Mouse (Mus musculus) hindbrain, embryonic 16.5 days (tissue): ENCODE measurements around the gene Hsf5. TPM values are rescaled to one million over a fixed set of nuclear protein-coding genes. Genes with fewer than 3 reads are reported as not detected.

Experiments used
- ATAC-seq: fragments of 200-750 bp; cut with Nextera tagmentation; 2 replicates; pipeline ENCODE4 v1.8.0; 2017; ENCODE audit warnings: moderate TSS enrichment, moderate library complexity
- H3K27ac ChIP-seq: fragments of 300-500 bp; sonication (generic); 2 replicates; pipeline ENCODE4 v1.5.1; 2014; ENCODE audit warnings: low read depth, mild to moderate bottlenecking, control low read depth, low read length, moderate library complexity
- H3K27me3 ChIP-seq: fragments of 300-500 bp; sonication (generic); replicated peaks from 2 replicates; pipeline ENCODE4 v1.6.1; 2014; ENCODE audit warnings: low read length; ENCODE audit not compliant: control insufficient read depth, insufficient read depth
- H3K36me3 ChIP-seq: fragments of 300-500 bp; sonication (generic); 2 replicates; pipeline ENCODE4 v1.6.1; 2014; ENCODE audit warnings: mild to moderate bottlenecking, low read length, moderate library complexity, mixed read lengths; ENCODE audit not compliant: control insufficient read depth, insufficient read depth
- H3K4me1 ChIP-seq: fragments of 300-500 bp; sonication (generic); 2 replicates; pipeline ENCODE4 v1.6.1; 2014; ENCODE audit warnings: low read depth, low read length; ENCODE audit not compliant: control insufficient read depth, insufficient read depth
- H3K4me2 ChIP-seq: fragments of 300-500 bp; sonication (generic); 2 replicates; pipeline ENCODE4 v1.6.1; 2014; ENCODE audit warnings: mild to moderate bottlenecking, low read length, control low read depth, moderate library complexity
- H3K4me3 ChIP-seq: fragments of 300-500 bp; sonication (generic); 2 replicates; pipeline ENCODE4 v1.5.1; 2014; ENCODE audit warnings: mild to moderate bottlenecking, low read length, control low read depth, moderate library complexity
- H3K9ac ChIP-seq: fragments of 300-500 bp; sonication (generic); 2 replicates; pipeline ENCODE4 v1.6.1; 2014; ENCODE audit warnings: low read depth, mild to moderate bottlenecking, control low read depth, low read length, moderate library complexity
- H3K9me3 ChIP-seq: fragments of 300-500 bp; sonication (generic); 2 replicates; pipeline ENCODE4 v1.6.1; 2014; ENCODE audit warnings: mild to moderate bottlenecking, low read length, moderate library complexity; ENCODE audit not compliant: control insufficient read depth
- WGBS: fragments of 180-500 bp; shearing (Covaris S2); extraction: QIAGEN DNeasy Blood & Tissue Kit; methylation state at CpG from one replicate; pipeline ENCODE4 v1.1.7; 2014; 5-methylcytosine and 5-hydroxymethylcytosine counted together
- polyA plus RNA-seq: library from polyadenylated mRNA; unstranded; fragments of >200 nt; fragmentation: Nextera tagmentation; extraction: Ambion mirVana; gene quantifications from 2 replicates; pipeline ENCODE4 v1.2.1, GENCODE M21; 2015

Hsf5 gene
- polyA plus RNA-seq, 1 experiment from 2014 or later: 0.45 TPM

GRCm38 (mm10) chr11:87688478-87689203, 71.7 kb downstream of the Hsf5 start:
- ATAC-seq: no peak
- WGBS: 90% methylated on average over 11 of the region's 11 CpGs
- Histone ChIP-seq H3K27ac (no peak overlapping the region), H3K27me3 (no peaks in the 10 kb centered on the region), H3K36me3 (no peaks in the 10 kb centered on the region), H3K4me1 (0 out of 2 replicates have a peak, but pooled peaks cover 2% of the 10 kb centered on the region), H3K9me3 (no peaks in the 10 kb centered on the region), H3K4me2 (no peak overlapping the region), H3K9ac (no peak overlapping the region), H3K4me3 (no peak overlapping the region)

- peak overlapping the region; percentile 20; the same call in 1 of the 2 replicates for H3K27ac ChIP-seq
- WGBS: 17% methylated on average over 7 of the region's 7 CpGs
- no peak; the same call in 1 of the 2 replicates for ATAC-seq
- peak overlapping the region; percentile 15; the same call in 1 of the 2 replicates for H3K4me2 ChIP-seq
- H3K9me3 ChIP-seq: no peaks in the 10 kb centered on the region
- 0 out of 2 replicates have a peak, but pooled peaks cover 2% of the 10 kb centered on the region for H3K4me1 ChIP-seq
- no peak overlapping the region for H3K4me3 ChIP-seq
- no peaks in the 10 kb centered on the region for H3K36me3 ChIP-seq
- no peaks in the 10 kb centered on the region for H3K27me3 ChIP-seq
- no peak overlapping the region for H3K9ac ChIP-seq
These were observed 72.4 kb downstream of the Hsf5 start for GRCm38 (mm10) chr11:87689402-87689808.

- peak overlapping the region; percentile 20 for H3K27ac ChIP-seq
- no peak for ATAC-seq
These were observed 73.2 kb downstream of the Hsf5 start for GRCm38 (mm10) chr11:87690054-87690740.

GRCm38 (mm10) chr11:87697131-87697682, 80.2 kb downstream of the Hsf5 start:
- Histone ChIP-seq H3K27me3 (no peaks in the 10 kb centered on the region), H3K4me3 (no peak overlapping the region), H3K9me3 (no peaks in the 10 kb centered on the region), H3K4me2 (no peak overlapping the region), H3K9ac (no peak overlapping the region), H3K4me1 (no peaks in the 10 kb centered on the region), H3K36me3 (no peaks in the 10 kb centered on the region), H3K27ac (no peak overlapping the region)
- WGBS: 85% methylated on average over 14 of the region's 14 CpGs
- ATAC-seq: no peak

More at GRCm38 (mm10) chr11:87690054-87690740, 73.2 kb downstream of the Hsf5 start:
- WGBS: 83% methylated on average over 16 of the region's 16 CpGs
- H3K4me2 ChIP-seq: no peak overlapping the region
- H3K9ac ChIP-seq: no peak overlapping the region
- no peaks in the 10 kb centered on the region for H3K9me3 ChIP-seq
- H3K36me3 ChIP-seq: no peaks in the 10 kb centered on the region
- 0 out of 2 replicates have a peak, but pooled peaks cover 2% of the 10 kb centered on the region for H3K4me1 ChIP-seq
- no peaks in the 10 kb centered on the region for H3K27me3 ChIP-seq
- H3K4me3 ChIP-seq: no peak overlapping the region

GRCm38 (mm10) chr11:87698126-87698525, 81.2 kb downstream of the Hsf5 start:
- H3K4me2 ChIP-seq: no peak overlapping the region
- no peak overlapping the region for H3K9ac ChIP-seq
- H3K4me1 ChIP-seq: no peaks in the 10 kb centered on the region
- H3K27ac ChIP-seq: no peak overlapping the region
- no peaks in the 10 kb centered on the region for H3K9me3 ChIP-seq
- ATAC-seq: no peak
- WGBS: 91% methylated on average over 4 of the region's 4 CpGs
- H3K4me3 ChIP-seq: no peak overlapping the region
- no peaks in the 10 kb centered on the region for H3K36me3 ChIP-seq
- no peaks in the 10 kb centered on the region for H3K27me3 ChIP-seq

- no peak overlapping the region for H3K27ac ChIP-seq
- no peaks in the 10 kb centered on the region for H3K27me3 ChIP-seq
- H3K4me1 ChIP-seq: no peaks in the 10 kb centered on the region
- H3K4me3 ChIP-seq: no peak overlapping the region
- no peak overlapping the region for H3K9ac ChIP-seq
- 87% methylated on average over 6 of the region's 6 CpGs for WGBS
- no peak for ATAC-seq
- no peaks in the 10 kb centered on the region for H3K36me3 ChIP-seq
- no peak overlapping the region for H3K4me2 ChIP-seq
- H3K9me3 ChIP-seq: no peaks in the 10 kb centered on the region
These were observed 84.1 kb downstream of the Hsf5 start for GRCm38 (mm10) chr11:87701108-87701507.

- Histone ChIP-seq H3K4me1 (no peaks in the 10 kb centered on the region), H3K4me3 (no peak overlapping the region), H3K4me2 (no peak overlapping the region), H3K36me3 (no peaks in the 10 kb centered on the region), H3K27ac (no peak overlapping the region), H3K27me3 (no peaks in the 10 kb centered on the region), H3K9ac (no peak overlapping the region), H3K9me3 (no peaks in the 10 kb centered on the region)
- 88% methylated on average over 14 of the region's 14 CpGs for whole genome bisulfite sequencing
- ATAC-seq: no peak
These were observed 85.1 kb downstream of the Hsf5 start for GRCm38 (mm10) chr11:87701877-87702620.

- WGBS: 74% methylated on average over 5 of the region's 5 CpGs
- H3K4me1 ChIP-seq: no peaks in the 10 kb centered on the region
- H3K9me3 ChIP-seq: no peaks in the 10 kb centered on the region
- no peaks in the 10 kb centered on the region for H3K27me3 ChIP-seq
- no peak overlapping the region for H3K9ac ChIP-seq
- H3K4me3 ChIP-seq: no peak overlapping the region
- H3K36me3 ChIP-seq: no peaks in the 10 kb centered on the region
- ATAC-seq: no peak
- no peak overlapping the region for H3K27ac ChIP-seq
- H3K4me2 ChIP-seq: no peak overlapping the region
These were observed 86.7 kb downstream of the Hsf5 start for GRCm38 (mm10) chr11:87703654-87704053.
